Mouse (Mus musculus) midbrain, embryonic 11.5 days (tissue): Measurements from ENCODE around the gene Lysmd1. TPM values are rescaled to one million over a fixed set of nuclear protein-coding genes. Genes with fewer than 3 reads are reported as not detected.

Experiments
- ATAC-seq: fragments of 200-750 bp; cut with Nextera tagmentation; 2 replicates; pipeline ENCODE4 v1.8.0; 2017; ENCODE audit warnings: moderate TSS enrichment, moderate library complexity; ENCODE audit not compliant: low FRiP score
- DNase-seq: peaks from one replicate; pipeline ENCODE4 v3.0.0; 2015; ENCODE audit warnings: low spot score; ENCODE audit errors: missing footprints
- H3K27ac ChIP-seq: fragments of 300-500 bp; sonication (generic); 2 replicates; pipeline ENCODE4 v1.5.1; 2014; ENCODE audit warnings: low read depth, low read length
- H3K27me3 ChIP-seq: fragments of 300-500 bp; sonication (generic); 2 replicates; pipeline ENCODE4 v1.6.1; 2014; ENCODE audit warnings: mild to moderate bottlenecking, low read length, moderate library complexity, mixed read lengths; ENCODE audit not compliant: control insufficient read depth, insufficient read depth
- H3K36me3 ChIP-seq: fragments of 300-500 bp; sonication (generic); 2 replicates; pipeline ENCODE4 v1.6.1; 2014; ENCODE audit warnings: mild to moderate bottlenecking, low read length, moderate library complexity, mixed read lengths; ENCODE audit not compliant: control insufficient read depth, insufficient read depth
- H3K4me1 ChIP-seq: fragments of 300-500 bp; sonication (generic); 2 replicates; pipeline ENCODE4 v1.6.1; 2014; ENCODE audit warnings: low read length; ENCODE audit not compliant: control insufficient read depth, insufficient read depth
- H3K4me2 ChIP-seq: fragments of 300-500 bp; sonication (generic); 2 replicates; pipeline ENCODE4 v1.6.1; 2014; ENCODE audit warnings: mild to moderate bottlenecking, moderate library complexity
- H3K4me3 ChIP-seq: fragments of 300-500 bp; sonication (generic); 2 replicates; pipeline ENCODE4 v1.5.1; 2014; ENCODE audit warnings: low read depth, low read length
- H3K9ac ChIP-seq: fragments of 300-500 bp; sonication (generic); 2 replicates; pipeline ENCODE4 v1.6.1; 2014; ENCODE audit warnings: low read length
- H3K9me3 ChIP-seq: fragments of 300-500 bp; sonication (generic); 2 replicates; pipeline ENCODE4 v1.6.1; 2016; ENCODE audit warnings: low read length; ENCODE audit not compliant: control insufficient read depth
- WGBS: fragments of 180-500 bp; shearing (Covaris S2); extraction: QIAGEN DNeasy Blood & Tissue Kit; methylation state at CpG from one replicate; pipeline ENCODE4 v1.1.7; 2014; 5-methylcytosine and 5-hydroxymethylcytosine counted together
- polyA plus RNA-seq: library from polyadenylated mRNA; unstranded; fragments of >200 nt; fragmentation: Nextera tagmentation; extraction: Ambion mirVana; gene quantifications from 2 replicates; pipeline ENCODE4 v1.2.1, GENCODE M21; 2014

Lysmd1 gene
- polyA plus RNA-seq, 1 experiment from 2014 or later = 17.4 TPM

DNA sequence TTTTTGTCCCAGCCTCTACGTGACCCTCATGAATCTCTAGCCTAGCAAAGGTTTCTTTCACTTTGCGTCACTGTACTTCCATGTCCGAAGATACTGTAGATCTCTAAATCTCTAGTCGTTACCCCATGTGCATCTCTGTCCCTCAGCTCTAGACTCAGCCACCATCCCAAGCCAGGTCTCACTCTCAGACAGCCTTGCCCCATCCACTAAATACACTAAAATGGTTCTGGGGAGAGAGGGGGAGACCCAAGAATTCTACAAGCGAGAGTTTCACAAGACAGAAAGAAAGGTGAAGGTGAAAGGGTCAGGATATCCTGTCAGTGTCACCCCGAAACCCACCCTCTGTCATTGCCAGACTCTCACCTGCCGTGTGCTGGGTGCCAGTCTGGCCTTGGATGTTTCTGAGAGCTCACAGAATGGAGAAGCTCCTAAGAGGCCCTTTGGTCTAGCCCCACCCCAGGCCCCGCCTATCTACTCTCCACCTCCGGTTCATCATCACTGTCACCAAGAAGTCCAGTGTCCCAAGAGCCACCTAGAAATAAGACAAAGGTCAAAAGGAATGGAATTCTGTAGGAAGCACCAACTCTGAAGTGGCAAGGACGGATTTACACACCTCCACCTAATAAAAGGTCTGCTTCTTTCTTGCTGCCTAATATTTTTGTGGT is 8.2 kb downstream of the Lysmd1 start, which contains the start of gene Tnfaip8l2:
Gene Tnfaip8l2 (minus strand): TSS at position 409 of the 665 bp plus-strand sequence.
- Histone ChIP-seq H3K27me3 (no peaks in the 10 kb centered on the region), H3K4me2 (no peak within 1 kb of the TSS), H3K4me1 (no peaks in the 10 kb centered on the region), H3K9me3 (no peaks in the 10 kb centered on the region), H3K9ac (no peak within 1 kb of the TSS), H3K36me3 (peaks cover 2% of the 10 kb centered on the region; the same call in 1 of the 2 replicates), H3K4me3 (no peak within 1 kb of the TSS), H3K27ac (no peak within 1 kb of the TSS)
- ATAC-seq (peak; percentile 52; the same call in 1 of the 2 replicates), DNase-seq (peak; percentile 72)
- WGBS = 83% methylated on average over 10 of the region's 10 CpGs

DNA sequence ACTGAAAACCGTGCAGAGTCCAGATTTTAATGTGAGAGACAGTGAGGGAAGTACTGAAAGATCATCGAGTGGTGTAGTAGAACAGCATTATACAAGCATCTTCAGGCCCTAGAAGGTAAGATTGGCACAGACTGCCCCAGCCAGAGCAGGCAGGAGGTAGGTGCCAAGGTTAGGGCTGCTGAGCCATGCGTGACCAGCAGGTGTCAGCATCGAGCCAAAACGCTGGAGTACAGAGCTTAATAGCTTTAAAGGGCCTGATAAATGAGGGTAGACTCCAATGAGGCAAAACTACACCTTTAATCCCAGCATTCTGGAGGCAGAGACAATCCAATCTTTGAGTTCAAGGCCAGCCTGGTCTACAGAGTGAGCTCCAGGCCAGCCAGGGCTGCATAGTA is 8.7 kb downstream of the Lysmd1 start:
- Histone ChIP-seq H3K9ac (no peak overlapping the region), H3K4me2 (no peak overlapping the region), H3K27ac (no peak overlapping the region), H3K36me3 (peaks cover 2% of the 10 kb centered on the region; the same call in 1 of the 2 replicates), H3K4me1 (no peaks in the 10 kb centered on the region), H3K27me3 (no peaks in the 10 kb centered on the region), H3K4me3 (no peak overlapping the region), H3K9me3 (no peaks in the 10 kb centered on the region)
- DNase-seq (peak; percentile 98), ATAC-seq (peak; percentile 69)
- WGBS = 10% methylated on average over 5 of the region's 5 CpGs

DNA sequence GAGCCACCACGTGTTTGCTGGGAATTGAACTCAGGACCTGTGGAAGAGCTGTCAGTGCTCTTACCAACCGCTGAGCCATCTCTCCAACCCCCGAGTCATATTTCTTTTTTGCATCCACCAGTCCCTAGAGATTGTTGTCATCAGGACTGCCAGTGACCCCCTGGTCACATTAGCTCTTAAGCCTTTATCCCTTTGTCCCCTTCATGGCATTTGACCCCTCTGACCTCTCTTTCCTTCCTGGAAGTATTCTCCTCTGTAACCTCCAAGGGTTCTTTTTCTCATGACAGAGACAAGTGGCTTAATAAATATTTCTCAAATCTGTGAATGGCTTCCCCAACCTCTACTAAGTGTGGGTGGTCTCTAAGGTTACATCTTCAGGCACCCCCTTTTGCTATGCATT is 14.0 kb downstream of the Lysmd1 start:
- no peaks in the 10 kb centered on the region for H3K9me3 ChIP-seq
- no peaks in the 10 kb centered on the region for H3K4me1 ChIP-seq
- DNase-seq (peak; percentile 35), ATAC-seq (no peak)
- WGBS = 54% methylated on average over 3 of the region's 3 CpGs
- no peak overlapping the region for H3K27ac ChIP-seq
- H3K9ac ChIP-seq = no peak overlapping the region
- H3K36me3 ChIP-seq = no peaks in the 10 kb centered on the region
- H3K4me2 ChIP-seq = no peak overlapping the region
- no peaks in the 10 kb centered on the region for H3K27me3 ChIP-seq
- H3K4me3 ChIP-seq = no peak overlapping the region

DNA sequence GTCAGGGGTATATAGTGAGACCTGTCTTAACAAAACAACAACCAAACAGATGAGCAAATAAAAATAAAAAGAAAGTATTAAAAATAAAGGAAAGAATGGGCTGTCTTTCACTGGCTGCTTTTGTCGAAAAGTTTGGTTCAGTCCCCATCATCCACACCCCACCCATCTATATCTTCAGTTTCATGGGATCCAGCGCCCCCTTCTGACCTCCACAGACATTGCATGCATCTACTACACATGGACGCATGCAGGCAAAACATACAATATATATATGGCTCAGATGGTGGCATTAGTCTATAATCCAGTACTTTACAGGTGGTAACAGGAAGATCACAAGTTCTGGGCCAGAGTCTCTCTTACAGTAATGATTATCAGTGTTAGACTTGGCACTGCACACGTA is 20.0 kb downstream of the Lysmd1 start:
- no peak for DNase-seq

DNA sequence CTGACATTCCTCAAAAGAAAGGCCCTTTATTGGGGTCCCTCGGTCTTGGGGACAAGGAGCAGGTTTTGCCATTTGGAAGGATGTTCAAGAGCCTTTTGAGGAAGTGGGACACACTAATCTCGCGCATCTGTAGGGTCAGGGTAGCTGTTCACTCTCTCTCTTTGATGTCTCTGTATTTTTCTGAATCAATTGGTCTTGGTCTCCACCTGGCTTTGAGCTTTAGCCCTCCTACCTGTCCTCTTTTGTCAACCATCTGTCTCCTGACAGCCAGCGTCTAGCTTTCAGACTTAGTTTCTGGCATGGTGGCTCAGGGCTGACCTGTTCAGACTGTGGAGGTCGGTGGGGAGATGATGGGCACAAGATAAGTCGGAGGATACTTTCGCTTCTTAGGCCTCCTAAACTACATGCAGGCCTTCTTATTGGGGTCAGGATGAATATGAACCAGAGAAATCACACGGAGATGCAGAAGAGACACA is 25.7 kb downstream of the Lysmd1 start:
- no peaks in the 10 kb centered on the region for H3K9me3 ChIP-seq
- H3K4me1 ChIP-seq = peaks cover 29% of the 10 kb centered on the region
- H3K4me3 ChIP-seq = peak overlapping the region; percentile 65
- no peak overlapping the region; the same call in 1 of the 2 replicates for H3K27ac ChIP-seq
- H3K36me3 ChIP-seq = no peaks in the 10 kb centered on the region
- ATAC-seq (no peak), DNase-seq (peak; percentile 89)
- no peaks in the 10 kb centered on the region; the same call in 1 of the 2 replicates for H3K27me3 ChIP-seq
- H3K4me2 ChIP-seq = peak overlapping the region; percentile 76
- peak overlapping the region; percentile 81 for H3K9ac ChIP-seq
- WGBS = 13% methylated on average over 8 of the region's 8 CpGs

More for the DNA sequence above, 20.0 kb downstream of the Lysmd1 start:
- 51% methylated on average over 4 of the region's 4 CpGs for WGBS
- Histone ChIP-seq H3K4me1 (no peaks in the 10 kb centered on the region), H3K9me3 (no peaks in the 10 kb centered on the region), H3K36me3 (no peaks in the 10 kb centered on the region), H3K9ac (no peak overlapping the region), H3K27ac (no peak overlapping the region), H3K4me3 (no peak overlapping the region), H3K4me2 (no peak overlapping the region), H3K27me3 (no peaks in the 10 kb centered on the region; the same call in 1 of the 2 replicates)
- ATAC-seq = no peak

DNA sequence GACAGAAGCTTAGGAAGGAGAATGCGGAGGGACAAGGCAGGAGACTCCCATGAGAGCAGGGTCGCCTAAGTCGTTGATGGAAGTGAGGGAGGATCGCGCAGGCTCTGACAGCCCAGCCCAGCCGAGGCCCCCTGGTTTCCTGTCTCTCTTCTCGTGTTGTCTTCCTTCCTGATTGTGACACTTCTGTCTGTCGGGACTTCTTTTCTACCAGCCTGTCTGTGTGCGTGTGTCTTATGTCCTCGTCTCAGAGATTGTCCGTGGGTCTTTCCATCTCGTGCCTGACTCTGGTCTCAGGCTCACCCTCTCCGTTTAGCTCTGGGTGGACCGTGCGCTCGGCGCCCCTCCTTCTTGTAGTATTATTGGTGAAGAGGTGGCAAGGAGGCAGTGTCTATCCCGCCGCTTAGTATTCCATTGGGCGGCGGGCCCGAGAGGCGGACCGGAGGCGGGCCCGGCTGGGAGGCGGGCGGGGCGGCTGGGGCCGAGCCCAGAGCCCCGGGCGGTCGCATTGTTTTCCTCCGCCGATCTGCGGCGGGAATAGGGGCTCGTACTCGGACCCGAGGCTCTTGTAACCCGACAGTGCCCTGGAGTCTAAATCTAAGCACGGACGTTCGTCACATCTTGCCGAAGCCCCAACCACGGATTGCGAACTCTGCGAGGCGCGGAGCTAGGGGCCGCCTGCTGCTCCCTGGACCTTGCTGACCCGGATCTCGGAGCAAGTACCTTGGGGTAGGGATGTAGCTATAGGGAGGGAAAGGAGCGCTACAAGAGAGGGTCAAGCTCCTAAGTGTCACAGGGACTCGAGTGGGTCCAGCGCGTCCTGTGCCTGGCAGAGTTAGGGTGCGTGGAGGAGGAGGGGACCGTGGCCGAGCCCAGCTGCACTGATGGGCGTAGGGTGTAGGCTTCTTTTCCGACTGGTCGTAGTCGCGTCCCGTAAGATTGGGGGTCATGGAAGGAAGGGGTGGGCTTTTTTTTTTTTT is 26.4 kb downstream of the Lysmd1 start, which contains the start of gene Sema6c:
Gene Sema6c (plus strand): TSS at position 471 of the 977 bp plus-strand sequence.
- H3K4me2 ChIP-seq = peak within 1 kb of the TSS; percentile 76
- H3K27me3 ChIP-seq = no peaks in the 10 kb centered on the region; the same call in 1 of the 2 replicates
- ATAC-seq (peak; percentile 96), DNase-seq (peak; percentile 99)
- H3K9me3 ChIP-seq = no peaks in the 10 kb centered on the region
- no peaks in the 10 kb centered on the region for H3K36me3 ChIP-seq
- H3K4me1 ChIP-seq = peaks cover 29% of the 10 kb centered on the region
- under 1% methylated on average over 66 of the region's 66 CpGs for whole genome bisulfite sequencing
- H3K9ac ChIP-seq = peak within 1 kb of the TSS; percentile 81
- peak within 1 kb of the TSS; percentile 65 for H3K4me3 ChIP-seq
- peak within 1 kb of the TSS; percentile 57 for H3K27ac ChIP-seq

DNA sequence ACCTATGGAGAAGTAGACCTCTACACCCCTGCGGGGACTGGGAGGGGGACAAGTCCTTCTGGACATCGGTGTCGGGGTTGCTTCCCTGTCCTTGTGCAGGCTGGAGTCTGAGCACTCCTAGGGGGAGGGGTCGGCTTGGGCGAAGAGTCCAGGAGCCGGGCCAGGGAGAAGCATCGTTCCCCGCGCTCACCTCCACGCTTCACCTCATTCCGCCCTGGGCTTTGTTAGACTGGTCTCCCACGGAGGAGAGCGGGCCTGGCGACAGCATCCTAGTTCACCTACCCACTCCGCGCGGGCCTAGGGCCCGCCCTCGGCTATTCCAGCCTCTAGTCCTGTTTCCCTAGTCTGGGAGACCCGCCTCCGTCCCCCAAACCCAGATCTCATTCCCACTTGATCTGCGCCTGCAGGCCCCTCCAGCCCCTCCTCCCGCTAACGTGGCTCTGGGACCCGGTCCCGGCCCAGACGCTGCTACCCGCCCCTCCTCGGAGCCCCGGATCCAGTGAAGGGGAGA is 27.2 kb downstream of the Lysmd1 start:
- ATAC-seq (peak; percentile 34), DNase-seq (peak; percentile 94)
- Histone ChIP-seq H3K4me3 (peak overlapping the region; percentile 65), H3K36me3 (no peaks in the 10 kb centered on the region), H3K9ac (peak overlapping the region; percentile 81), H3K4me2 (peak overlapping the region; percentile 76), H3K4me1 (peaks cover 29% of the 10 kb centered on the region), H3K9me3 (no peaks in the 10 kb centered on the region), H3K27me3 (no peaks in the 10 kb centered on the region; the same call in 1 of the 2 replicates), H3K27ac (no peak overlapping the region; the same call in 1 of the 2 replicates)
- WGBS = under 1% methylated on average over 30 of the region's 30 CpGs

DNA sequence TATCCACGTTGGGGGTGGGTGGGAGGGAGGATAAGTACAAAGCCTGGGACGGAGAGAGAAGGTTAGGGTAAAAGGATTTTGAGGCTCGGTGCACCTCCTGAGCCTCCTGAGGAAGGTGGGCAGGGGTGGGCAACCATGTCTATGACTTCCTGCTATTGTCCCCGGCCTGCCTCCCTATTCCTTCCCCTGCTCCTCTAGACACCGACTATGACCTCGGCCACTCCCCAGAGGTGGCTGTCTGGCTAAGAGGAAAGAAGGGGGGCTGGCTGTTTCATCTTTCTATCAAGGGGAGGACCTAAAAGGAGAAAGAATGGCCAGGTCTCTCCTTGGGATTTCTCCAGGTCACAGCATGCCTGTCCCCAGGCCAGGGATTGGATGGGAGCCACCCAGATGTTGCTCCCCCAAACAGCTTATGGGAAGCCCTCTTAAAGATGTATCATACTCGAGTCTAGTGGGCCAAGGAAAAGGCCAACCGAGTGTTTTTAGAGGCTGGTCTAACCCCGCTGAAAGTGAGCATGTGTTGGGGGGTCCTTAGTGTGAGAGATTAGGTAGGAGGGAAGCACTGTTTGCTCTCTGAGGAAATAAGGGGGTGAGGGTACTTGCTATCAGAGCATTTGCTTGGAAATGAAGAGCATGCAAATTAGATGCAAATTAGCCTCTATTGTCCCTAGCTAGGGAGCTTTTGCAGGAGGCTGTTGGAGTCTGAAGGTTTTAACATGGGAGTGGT is 27.9 kb downstream of the Lysmd1 start:
- DNase-seq (no peak), ATAC-seq (peak; percentile 4; the same call in 1 of the 2 replicates)
- peak overlapping the region; percentile 65 for H3K4me3 ChIP-seq
- H3K4me1 ChIP-seq = peaks cover 29% of the 10 kb centered on the region
- peak overlapping the region; percentile 81 for H3K9ac ChIP-seq
- WGBS = 4% methylated on average over 9 of the region's 9 CpGs
- H3K4me2 ChIP-seq = peak overlapping the region; percentile 76
- no peaks in the 10 kb centered on the region for H3K36me3 ChIP-seq
- H3K9me3 ChIP-seq = no peaks in the 10 kb centered on the region
- H3K27me3 ChIP-seq = no peaks in the 10 kb centered on the region; the same call in 1 of the 2 replicates
- H3K27ac ChIP-seq = peak overlapping the region; percentile 12; the same call in 1 of the 2 replicates
